Mouse (Mus musculus) kidney, postnatal 0 days (tissue): Measurements from ENCODE around the gene Gpr183. TPM values are rescaled to one million over a fixed set of nuclear protein-coding genes. Genes with fewer than 3 reads are reported as not detected.
A peak's percentile ranks its signal among the peaks of the same experiment; 100 is the strongest.

Experiments used
- ATAC-seq: fragments of 200-750 bp; cut with Nextera tagmentation; replicated peaks from 2 replicates; pipeline ENCODE4 v1.8.0; 2017; ENCODE audit warnings: low read depth, moderate number of reproducible peaks, moderate TSS enrichment, moderate library complexity; ENCODE audit not compliant: low FRiP score
- DNase-seq: peaks from one replicate; pipeline ENCODE4 v3.0.0-alpha.2; 2016; ENCODE audit warnings: low spot score
- H3K27ac ChIP-seq: fragments of 300-500 bp; sonication (generic); 2 replicates; pipeline ENCODE4 v1.5.1; 2014; ENCODE audit warnings: mild to moderate bottlenecking
- H3K27me3 ChIP-seq: fragments of 300-500 bp; sonication (generic); 2 replicates; pipeline ENCODE4 v1.6.1; 2014; ENCODE audit warnings: low read length, mixed read lengths; ENCODE audit not compliant: insufficient read depth
- H3K36me3 ChIP-seq: fragments of 300-500 bp; sonication (generic); 2 replicates; pipeline ENCODE4 v1.6.1; 2014; ENCODE audit warnings: low read length, mixed read lengths; ENCODE audit not compliant: insufficient read depth
- H3K4me1 ChIP-seq: fragments of 300-500 bp; sonication (generic); replicated peaks from 2 replicates; pipeline ENCODE4 v1.6.1; 2014; ENCODE audit warnings: antibody characterized with exemption, low read length, mixed read lengths; ENCODE audit not compliant: insufficient read depth
- H3K4me2 ChIP-seq: fragments of 300-500 bp; sonication (generic); 2 replicates; pipeline ENCODE4 v1.6.1; 2014; ENCODE audit warnings: mild to moderate bottlenecking, low read length, moderate library complexity, mixed read lengths
- H3K4me3 ChIP-seq: fragments of 300-500 bp; sonication (generic); replicated peaks from 2 replicates; pipeline ENCODE4 v1.5.1; 2014; ENCODE audit warnings: low read depth, low read length
- H3K9ac ChIP-seq: fragments of 300-500 bp; sonication (generic); 2 replicates; pipeline ENCODE4 v1.6.1; 2014; ENCODE audit warnings: low read depth, low read length
- H3K9me3 ChIP-seq: fragments of 300-500 bp; sonication (generic); replicated peaks from 2 replicates; pipeline ENCODE4 v1.6.1; 2016; ENCODE audit warnings: low read length, inconsistent platforms, mixed read lengths
- CTCF ChIP-seq: IDR thresholded peaks from 2 replicates; pipeline ENCODE4 v1.5.1; 2016; ENCODE audit warnings: antibody characterized with exemption, low read depth, mild to moderate bottlenecking, moderate library complexity
- WGBS: fragments of 180-500 bp; shearing (Covaris S2); extraction: QIAGEN DNeasy Blood & Tissue Kit; methylation state at CpG from one replicate; pipeline ENCODE4 v1.1.7; 2014; 5-methylcytosine and 5-hydroxymethylcytosine counted together
- polyA plus RNA-seq: library from polyadenylated mRNA; unstranded; fragments of >200 nt; fragmentation: Nextera tagmentation; extraction: Ambion mirVana; gene quantifications from 2 replicates; pipeline ENCODE4 v1.2.1, GENCODE M21; 2015

Gpr183 gene
- polyA plus RNA-seq, 1 experiment from 2014 or later: 1.5 TPM

DNA sequence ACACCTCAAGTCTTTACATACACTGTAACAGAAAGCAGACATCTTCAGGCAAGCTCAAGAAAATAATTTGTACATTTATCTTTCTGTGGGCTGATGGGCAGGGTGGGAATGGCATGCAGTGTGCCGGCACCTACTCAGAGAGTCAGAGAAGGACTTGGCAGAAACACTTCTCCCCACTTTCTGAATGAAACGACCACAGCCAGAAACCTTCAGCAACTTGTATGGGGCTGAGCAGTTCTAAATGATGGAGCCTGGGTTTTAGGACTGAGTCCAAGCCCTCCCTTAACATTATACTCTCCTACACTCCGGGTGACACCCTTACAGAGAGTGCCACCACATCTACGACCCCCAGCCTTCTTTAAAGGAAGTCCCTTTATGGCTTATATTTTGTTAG, 1.1 kb downstream of the Gpr183 start:
- no peak for TF ChIP-seq CTCF
- ATAC-seq: no peak
- DNase-seq: no peak
- Histone ChIP-seq H3K9me3 (no peaks in the 10 kb centered on the region), H3K27ac (no peak overlapping the region), H3K4me2 (peak overlapping the region; percentile 23; the same call in 1 of the 2 replicates), H3K4me3 (no peak overlapping the region), H3K27me3 (no peaks in the 10 kb centered on the region), H3K4me1 (peaks cover 20% of the 10 kb centered on the region), H3K36me3 (no peaks in the 10 kb centered on the region), H3K9ac (no peak overlapping the region)
- WGBS: 26% methylated on average over 4 of the region's 4 CpGs

DNA sequence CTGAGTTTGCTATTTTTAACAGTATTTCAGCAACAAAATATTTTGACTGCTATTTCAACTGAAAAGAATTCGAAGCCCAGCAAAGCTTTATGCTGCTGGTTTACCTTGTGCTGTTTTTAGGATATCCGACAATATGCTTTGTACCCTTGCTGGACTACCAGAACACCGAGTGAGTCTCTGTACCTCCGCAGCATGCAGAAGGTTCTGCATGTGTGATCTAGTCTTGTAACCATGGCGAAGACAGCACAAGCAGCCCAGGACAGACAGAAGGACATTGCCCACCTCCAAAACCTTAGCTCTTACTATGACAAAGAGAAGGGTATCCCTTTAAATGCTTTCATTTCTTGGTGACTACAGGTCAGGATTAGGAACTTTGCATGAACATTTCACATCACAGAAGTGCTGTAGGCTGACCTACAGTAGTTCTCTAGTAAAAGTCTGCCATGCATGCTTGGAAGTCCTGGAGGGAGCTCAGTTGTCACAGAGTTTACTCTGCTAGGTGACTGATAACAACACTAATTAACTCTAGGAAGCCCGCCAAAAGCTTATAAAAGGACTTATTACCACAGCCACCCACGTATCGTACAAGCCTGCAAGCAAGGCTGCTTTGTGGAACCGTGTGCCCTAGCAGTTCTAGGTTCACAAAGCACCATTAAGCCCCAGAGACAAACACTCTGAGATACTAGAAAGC, 1.6 kb downstream of the Gpr183 start:
- no peak for TF ChIP-seq CTCF
- WGBS: 48% methylated on average over 9 of the region's 9 CpGs
- Histone ChIP-seq H3K27me3 (no peaks in the 10 kb centered on the region), H3K9me3 (no peaks in the 10 kb centered on the region), H3K4me3 (no peak overlapping the region), H3K4me1 (peaks cover 25% of the 10 kb centered on the region), H3K9ac (no peak overlapping the region), H3K36me3 (no peaks in the 10 kb centered on the region), H3K4me2 (peak overlapping the region; percentile 23; the same call in 1 of the 2 replicates), H3K27ac (no peak overlapping the region)
- ATAC-seq (no peak), DNase-seq (peak; percentile 66)

DNA sequence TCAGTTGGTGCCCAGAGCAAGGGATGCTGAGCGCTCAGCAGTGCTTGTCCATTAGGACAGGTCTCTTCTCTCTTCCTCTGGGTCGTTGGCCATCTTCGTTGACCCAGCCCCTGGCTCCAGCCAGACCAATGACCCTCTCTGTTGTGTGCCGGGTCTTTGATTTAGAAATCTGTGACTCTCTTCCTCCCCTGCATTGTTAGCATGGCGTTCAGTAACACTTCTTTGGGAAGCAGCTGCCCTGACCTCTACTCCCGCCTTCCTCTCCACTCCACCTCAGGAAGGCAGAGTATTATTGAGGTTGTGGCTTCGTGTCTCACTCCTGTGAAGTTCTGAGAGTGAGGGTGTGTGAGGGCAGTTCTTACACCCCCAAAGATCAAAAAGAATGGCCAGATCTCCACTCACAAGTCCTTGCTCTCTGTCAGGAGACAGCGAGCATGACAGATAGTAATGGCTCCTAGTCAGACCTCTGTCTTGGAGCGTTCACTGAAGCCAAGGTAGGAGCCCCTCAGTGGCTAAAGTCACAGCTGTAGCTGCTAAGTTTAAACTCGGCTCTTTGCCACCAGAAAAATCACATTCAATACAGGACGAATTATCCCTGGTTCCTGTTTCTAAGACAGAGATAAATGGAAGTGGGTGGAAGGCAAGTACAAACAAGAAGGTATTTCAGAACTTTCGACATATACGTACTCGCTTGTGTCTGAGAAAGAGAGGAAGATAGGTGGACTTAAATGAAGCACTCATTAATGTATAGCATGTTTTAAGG, 2.7 kb downstream of the Gpr183 start:
- Histone ChIP-seq H3K27ac (no peak overlapping the region), H3K4me1 (peaks cover 25% of the 10 kb centered on the region), H3K4me3 (no peak overlapping the region), H3K36me3 (no peaks in the 10 kb centered on the region), H3K4me2 (no peak overlapping the region), H3K9ac (no peak overlapping the region), H3K27me3 (no peaks in the 10 kb centered on the region), H3K9me3 (no peaks in the 10 kb centered on the region)
- no peak; the same call in 1 of the 2 replicates for ATAC-seq
- peak; percentile 46 for DNase-seq
- TF ChIP-seq CTCF: no peak
- WGBS: 43% methylated on average over 14 of the region's 14 CpGs

- Histone ChIP-seq H3K9ac (no peak overlapping the region), H3K4me1 (peaks cover 25% of the 10 kb centered on the region), H3K27ac (no peak overlapping the region), H3K36me3 (no peaks in the 10 kb centered on the region), H3K9me3 (no peaks in the 10 kb centered on the region), H3K4me3 (no peak overlapping the region), H3K27me3 (no peaks in the 10 kb centered on the region), H3K4me2 (no peak overlapping the region)
- 58% methylated on average over 12 of the region's 12 CpGs for WGBS
- no peak for DNase-seq
- peak; percentile 38; the same call in 1 of the 2 replicates for ATAC-seq
- TF ChIP-seq CTCF: no peak
Observed at GRCm38 (mm10) chr14:121961496-121962127, 3.4 kb downstream of the Gpr183 start.

DNA sequence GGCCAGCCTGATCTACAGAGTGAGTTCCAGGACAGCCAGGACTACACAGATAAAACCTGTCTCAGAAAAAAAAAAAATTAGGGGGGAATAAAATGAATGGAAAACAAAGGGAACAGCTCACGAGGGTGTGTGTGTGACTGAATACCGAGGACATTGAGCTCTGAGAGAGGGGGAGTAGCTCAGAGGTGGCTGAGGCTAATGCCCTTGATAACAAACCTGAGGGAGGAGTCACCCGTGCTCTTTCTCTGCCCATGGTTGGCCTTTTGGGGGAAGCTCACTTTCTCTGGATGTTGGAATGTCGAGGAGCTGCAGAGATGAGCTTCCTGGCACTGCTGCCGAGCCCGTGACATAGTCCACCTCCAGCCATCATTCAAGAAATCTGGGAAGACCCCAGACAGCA, 4.0 kb downstream of the Gpr183 start:
- Histone ChIP-seq H3K4me2 (no peak overlapping the region), H3K27ac (no peak overlapping the region), H3K27me3 (no peaks in the 10 kb centered on the region), H3K9ac (no peak overlapping the region), H3K4me1 (peaks cover 25% of the 10 kb centered on the region), H3K36me3 (no peaks in the 10 kb centered on the region), H3K4me3 (no peak overlapping the region), H3K9me3 (no peaks in the 10 kb centered on the region)
- TF ChIP-seq CTCF: no peak
- 35% methylated on average over 6 of the region's 6 CpGs for WGBS
- no peak for DNase-seq
- no peak for ATAC-seq

- DNase-seq: no peak
- H3K9ac ChIP-seq: no peak overlapping the region
- no peak for TF ChIP-seq CTCF
- WGBS: 77% methylated on average over 2 of the region's 2 CpGs
- no peaks in the 10 kb centered on the region for H3K27me3 ChIP-seq
- H3K36me3 ChIP-seq: no peaks in the 10 kb centered on the region
- no peak for ATAC-seq
- no peaks in the 10 kb centered on the region for H3K9me3 ChIP-seq
- peaks cover 25% of the 10 kb centered on the region for H3K4me1 ChIP-seq
- H3K4me3 ChIP-seq: no peak overlapping the region
- H3K27ac ChIP-seq: no peak overlapping the region
- H3K4me2 ChIP-seq: no peak overlapping the region
Observed at GRCm38 (mm10) chr14:121960531-121960930, 4.5 kb downstream of the Gpr183 start.
